Mouse (Mus musculus): ENCODE results near the gene Syce3. TPM values are rescaled to one million over a fixed set of nuclear protein-coding genes. Genes with fewer than 3 reads are reported as not detected.
A peak's percentile ranks its signal among the peaks of the same experiment; 100 is the strongest.

Syce3 gene
- polyA plus RNA-seq, 1 experiment from 2014 or later, result not detected

DNA sequence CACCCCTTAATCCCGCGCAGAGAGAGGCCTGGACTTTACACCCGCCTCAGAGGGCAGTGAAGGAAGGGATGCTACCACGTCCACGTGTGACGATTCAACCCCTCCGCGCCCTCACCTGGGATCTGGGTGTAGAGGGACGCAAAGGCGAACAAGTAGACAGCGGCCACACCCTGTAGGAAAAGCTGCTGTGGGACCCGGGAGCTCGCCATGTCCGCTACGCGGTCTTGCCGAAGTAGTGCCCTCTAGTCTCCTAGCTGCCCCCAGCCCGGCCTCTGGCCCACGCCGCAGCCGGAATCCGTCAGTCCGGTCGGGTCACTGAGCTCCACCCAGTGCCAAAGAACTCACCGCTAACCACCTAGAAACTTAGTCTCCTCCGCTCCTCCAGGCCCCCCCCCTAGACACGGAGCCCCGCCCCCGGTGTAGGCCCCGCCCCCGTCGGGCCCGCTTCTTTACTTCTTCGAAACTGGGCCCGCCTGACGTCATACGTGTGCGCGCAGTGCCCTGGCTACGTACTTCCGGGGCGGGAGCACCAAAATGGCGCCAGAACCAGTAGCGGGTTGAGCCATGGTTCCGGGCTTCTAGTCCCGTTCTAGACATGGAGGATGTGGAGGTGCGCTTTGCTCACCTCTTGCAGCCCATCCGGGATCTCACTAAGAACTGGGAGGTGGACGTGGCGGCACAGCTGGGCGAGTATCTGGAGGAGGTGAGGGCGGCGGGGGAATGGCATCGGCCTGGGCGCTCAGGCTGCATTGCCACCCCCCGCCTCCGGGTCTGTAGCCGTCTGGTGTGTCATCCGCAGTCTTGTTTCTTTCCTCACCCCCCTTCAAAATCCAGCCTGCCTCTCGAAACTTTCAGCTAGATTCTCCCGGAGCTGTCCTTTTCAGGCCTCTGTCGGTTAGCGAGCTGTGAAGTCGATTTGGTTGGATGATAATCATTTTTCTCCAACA is 54.8 kb downstream of the Syce3 start, which contains the start of the genes Lmf2 and Ncaph2:
Lmf2 (minus strand) TSS at position 419 of the 947 bp plus-strand sequence.
Ncaph2 (plus strand) TSS at position 479 of the 947 bp plus-strand sequence.
- Histone ChIP-seq H3K9me3 (replicated peaks) (no peaks in the 10 kb centered on the region), H3K27ac (replicated peaks) (peak within 1 kb of the TSS; percentile 94), H3K4me1 (peaks cover 26% of the 10 kb centered on the region), H3K36me3 (peaks cover 68% of the 10 kb centered on the region), H3K4me3 (peak within 1 kb of the TSS; percentile 88), H3K27me3 (ENCODE audit: low read depth, poor library complexity, severe bottlenecking) (no peaks in the 10 kb centered on the region)
- WGBS, result under 1% methylated on average over 64 of the region's 64 CpGs
- DNase-seq (ENCODE audit: low spot score), result peak; percentile 98

DNA sequence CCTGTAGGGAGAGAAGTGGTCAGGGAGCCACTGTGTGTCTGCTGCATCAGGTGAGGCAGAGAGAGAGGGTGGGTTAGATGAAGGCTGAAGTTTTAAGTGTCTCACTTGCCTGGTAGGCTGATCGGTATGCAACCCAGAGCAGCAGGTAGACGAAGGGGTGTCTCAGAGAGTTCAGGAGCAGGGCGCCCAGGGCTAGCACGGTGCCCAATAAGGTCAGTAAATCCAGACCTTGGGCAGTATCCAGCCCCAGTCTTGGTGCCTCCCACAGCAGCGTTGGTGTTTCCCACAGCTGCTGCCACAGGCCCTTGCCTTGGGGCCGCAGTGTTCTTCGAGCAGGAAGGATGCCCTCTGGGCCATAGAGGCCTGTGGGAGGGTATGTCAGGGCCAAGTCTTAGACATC is 55.8 kb downstream of the Syce3 start:
- WGBS, result 85% methylated on average over 7 of the region's 7 CpGs
- Histone ChIP-seq H3K9me3 (replicated peaks) (no peaks in the 10 kb centered on the region), H3K27me3 (ENCODE audit: low read depth, poor library complexity, severe bottlenecking) (no peaks in the 10 kb centered on the region), H3K4me3 (peak overlapping the region; percentile 88), H3K36me3 (peaks cover 68% of the 10 kb centered on the region), H3K4me1 (peaks cover 26% of the 10 kb centered on the region), H3K27ac (replicated peaks) (peak overlapping the region; percentile 94)
- DNase-seq (ENCODE audit: low spot score), result no peak

DNA sequence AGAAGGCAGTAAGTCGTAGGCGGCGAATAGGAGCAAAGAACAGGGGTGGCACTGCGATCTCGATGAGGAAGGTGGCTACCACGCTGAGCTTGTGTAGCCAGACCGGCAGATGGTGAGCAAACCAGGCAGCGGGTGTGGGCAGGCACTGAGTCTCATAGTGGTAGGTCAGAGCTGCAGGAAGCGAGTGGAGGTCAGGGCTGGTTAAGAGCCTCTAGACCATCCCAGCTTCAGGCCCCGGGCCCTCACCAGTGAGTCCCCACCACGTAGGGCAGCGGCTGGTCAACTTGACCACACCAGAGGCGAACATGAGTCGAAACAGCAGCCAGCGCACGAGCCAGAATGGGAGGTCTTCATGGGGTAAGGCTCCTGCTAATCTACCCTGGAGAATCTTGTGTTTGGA is 56.5 kb downstream of the Syce3 start:
- peaks cover 26% of the 10 kb centered on the region for H3K4me1 ChIP-seq
- DNase-seq (ENCODE audit: low spot score), result no peak
- H3K27ac ChIP-seq (replicated peaks), result no peak overlapping the region
- peaks cover 63% of the 10 kb centered on the region for H3K36me3 ChIP-seq
- H3K4me3 ChIP-seq, result peak overlapping the region; percentile 88
- WGBS, result 95% methylated on average over 16 of the region's 16 CpGs
- H3K9me3 ChIP-seq (replicated peaks), result no peaks in the 10 kb centered on the region
- no peaks in the 10 kb centered on the region for H3K27me3 ChIP-seq (ENCODE audit: low read depth, poor library complexity, severe bottlenecking)

DNA sequence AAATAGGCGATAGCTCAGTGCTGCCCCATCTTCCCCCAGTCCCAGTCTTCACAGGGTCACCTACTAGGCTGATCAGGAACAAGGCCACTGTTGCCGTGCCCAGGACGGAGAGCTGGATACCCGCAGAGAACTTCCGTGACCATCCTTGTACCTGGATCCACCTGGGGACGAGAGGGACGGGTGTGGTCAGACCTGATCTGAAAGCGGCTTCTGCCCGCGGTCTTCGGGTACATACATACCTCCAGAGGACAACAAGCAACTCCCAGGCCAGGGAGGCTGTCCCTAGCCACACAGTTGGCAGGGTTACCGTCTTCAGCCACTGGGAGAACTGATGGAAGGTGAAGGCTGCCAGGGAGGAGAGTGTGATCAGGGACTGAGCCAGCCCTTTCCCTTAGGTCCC is 57.5 kb downstream of the Syce3 start:
- Histone ChIP-seq H3K4me3 (no peak overlapping the region), H3K9me3 (replicated peaks) (no peaks in the 10 kb centered on the region), H3K36me3 (peaks cover 55% of the 10 kb centered on the region), H3K27ac (replicated peaks) (no peak overlapping the region), H3K4me1 (peaks cover 26% of the 10 kb centered on the region), H3K27me3 (ENCODE audit: low read depth, poor library complexity, severe bottlenecking) (no peaks in the 10 kb centered on the region)
- 97% methylated on average over 12 of the region's 12 CpGs for WGBS
- DNase-seq (ENCODE audit: low spot score), result no peak

DNA sequence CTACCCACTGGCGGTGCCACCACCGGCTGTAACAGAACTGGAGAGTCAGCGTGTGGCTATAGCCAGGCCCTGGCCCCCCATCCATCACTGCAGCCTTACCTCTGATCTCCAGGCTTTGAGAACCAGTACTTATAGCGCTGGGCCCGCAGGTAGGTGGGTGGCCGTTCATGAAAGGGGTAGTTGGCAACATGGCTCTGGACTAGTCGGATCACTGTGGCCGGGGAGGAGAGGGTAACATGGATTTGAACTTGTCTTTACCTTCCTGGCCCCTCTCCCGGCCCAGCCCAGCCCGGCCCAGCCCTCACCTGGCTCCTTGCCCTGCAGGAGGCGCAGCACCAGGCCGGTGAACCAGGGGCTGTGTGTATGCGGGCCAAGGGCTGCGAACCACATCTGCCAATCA is 58.2 kb downstream of the Syce3 start:
- Histone ChIP-seq H3K27ac (replicated peaks) (no peak overlapping the region), H3K9me3 (replicated peaks) (no peaks in the 10 kb centered on the region), H3K4me1 (peaks cover 22% of the 10 kb centered on the region), H3K36me3 (peaks cover 50% of the 10 kb centered on the region), H3K27me3 (ENCODE audit: low read depth, poor library complexity, severe bottlenecking) (no peaks in the 10 kb centered on the region), H3K4me3 (no peak overlapping the region)
- DNase-seq (ENCODE audit: low spot score), result no peak
- 94% methylated on average over 14 of the region's 14 CpGs for WGBS

DNA sequence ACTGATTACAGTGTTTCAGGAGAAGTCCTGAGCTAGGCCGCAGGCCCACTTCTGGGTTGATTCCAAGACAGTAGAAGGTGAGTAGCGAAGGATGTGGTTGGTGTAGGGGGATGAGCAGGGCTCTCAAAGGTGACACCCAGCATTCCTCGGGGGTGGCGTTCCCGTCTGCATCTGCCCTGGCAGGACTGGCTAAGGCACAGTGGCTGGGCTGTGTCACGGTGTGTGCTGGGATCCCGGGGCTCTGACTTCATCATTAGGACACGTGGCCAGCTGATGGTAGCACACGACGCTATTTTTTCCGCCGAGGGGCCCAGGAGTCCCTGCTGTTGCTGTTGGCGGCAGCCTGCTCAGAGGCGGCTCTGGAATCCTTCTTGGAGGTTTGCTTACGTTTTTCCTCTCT is 59.0 kb downstream of the Syce3 start:
- no peak for DNase-seq (ENCODE audit: low spot score)
- Histone ChIP-seq H3K4me3 (no peak overlapping the region), H3K4me1 (peaks cover 18% of the 10 kb centered on the region), H3K36me3 (peaks cover 50% of the 10 kb centered on the region), H3K9me3 (replicated peaks) (no peaks in the 10 kb centered on the region), H3K27ac (replicated peaks) (no peak overlapping the region), H3K27me3 (ENCODE audit: low read depth, poor library complexity, severe bottlenecking) (no peaks in the 10 kb centered on the region)
- WGBS, result 93% methylated on average over 15 of the region's 15 CpGs

DNA sequence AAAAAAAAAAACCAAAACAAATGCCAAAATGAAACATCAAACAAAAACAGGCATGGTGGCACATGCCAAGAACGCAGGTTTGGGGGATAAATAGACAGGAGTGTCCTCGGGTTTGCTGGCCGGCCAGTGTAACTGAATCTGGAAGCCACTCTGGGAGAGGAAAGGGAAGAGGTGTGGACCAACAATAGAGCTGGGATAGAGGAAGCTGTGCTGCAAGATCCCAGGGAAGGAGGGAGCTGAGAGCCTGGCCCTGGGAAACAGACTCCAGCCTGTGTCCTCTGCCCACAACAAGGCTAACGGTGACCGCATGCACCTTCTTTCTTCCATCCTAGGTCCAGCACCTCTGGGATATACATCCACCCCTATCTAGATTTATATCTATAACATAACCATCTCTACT is 59.9 kb downstream of the Syce3 start:
- 87% methylated on average over 5 of the region's 5 CpGs for WGBS
- H3K9me3 ChIP-seq (replicated peaks), result no peaks in the 10 kb centered on the region
- H3K4me1 ChIP-seq, result peaks cover 18% of the 10 kb centered on the region
- H3K36me3 ChIP-seq, result peaks cover 50% of the 10 kb centered on the region
- no peak overlapping the region for H3K27ac ChIP-seq (replicated peaks)
- DNase-seq (ENCODE audit: low spot score), result no peak
- no peaks in the 10 kb centered on the region for H3K27me3 ChIP-seq (ENCODE audit: low read depth, poor library complexity, severe bottlenecking)
- H3K4me3 ChIP-seq, result no peak overlapping the region

DNA sequence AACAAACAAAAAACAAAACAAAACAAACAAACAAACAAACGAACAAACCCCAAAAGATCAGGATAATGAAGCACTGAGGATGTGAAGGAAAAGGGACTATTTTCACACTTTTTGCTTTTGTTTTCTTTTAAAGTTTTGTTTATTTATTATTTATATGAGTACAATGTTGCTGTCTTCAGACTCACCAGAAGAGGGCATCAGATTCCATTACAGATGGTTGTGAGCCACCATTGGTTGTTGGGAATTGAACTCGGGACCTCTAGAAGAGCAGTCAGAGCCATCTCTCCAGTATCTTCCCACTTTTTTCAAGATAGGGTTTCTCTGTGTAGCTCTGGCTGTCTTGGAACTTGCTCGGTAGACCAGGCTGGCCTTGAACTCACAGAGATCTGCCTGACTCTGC is 67.0 kb downstream of the Syce3 start:
- H3K27me3 ChIP-seq (ENCODE audit: low read depth, poor library complexity, severe bottlenecking), result no peaks in the 10 kb centered on the region
- H3K4me1 ChIP-seq, result no peaks in the 10 kb centered on the region
- DNase-seq (ENCODE audit: low spot score), result no peak
- H3K36me3 ChIP-seq, result no peaks in the 10 kb centered on the region
- WGBS, result 79% methylated on average over 3 of the region's 3 CpGs
- H3K9me3 ChIP-seq (replicated peaks), result no peaks in the 10 kb centered on the region
- H3K4me3 ChIP-seq, result no peak overlapping the region
- H3K27ac ChIP-seq (replicated peaks), result no peak overlapping the region

DNA sequence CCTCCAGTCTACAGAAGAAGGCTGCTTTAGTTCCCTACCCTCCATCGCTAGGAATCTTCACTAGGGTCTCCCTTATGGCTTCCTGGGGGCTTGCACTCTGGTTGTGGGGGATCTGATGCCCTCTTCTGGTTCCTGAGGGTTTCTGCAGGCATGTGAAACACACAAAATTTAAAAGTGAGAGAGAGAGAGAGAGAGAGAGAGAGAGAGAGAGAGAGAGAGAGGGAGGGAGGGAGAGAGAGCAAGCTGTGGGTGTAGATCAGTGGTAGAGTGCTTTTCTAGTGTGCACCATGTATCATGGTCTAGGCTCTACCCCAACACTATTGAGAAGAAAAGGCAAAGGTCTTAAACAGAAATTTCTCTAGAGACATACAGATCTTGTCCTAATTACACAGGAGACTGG is 68.6 kb downstream of the Syce3 start:
- 55% methylated on average over 1 of the region's 1 CpGs for WGBS
- Histone ChIP-seq H3K4me3 (no peak overlapping the region), H3K36me3 (no peaks in the 10 kb centered on the region), H3K9me3 (replicated peaks) (no peaks in the 10 kb centered on the region), H3K27me3 (ENCODE audit: low read depth, poor library complexity, severe bottlenecking) (no peaks in the 10 kb centered on the region), H3K27ac (replicated peaks) (no peak overlapping the region), H3K4me1 (no peaks in the 10 kb centered on the region)
- no peak for DNase-seq (ENCODE audit: low spot score)

Other genes with a start within 250 kb of the Syce3 start
- gene Plxnb2, start 229.7 kb downstream of the Syce3 start, polyA plus RNA-seq (2016; fragmentation: Nextera tagmentation; extraction: Ambion mirVana), result 130 and 144 TPM in 2 replicates
- gene Dennd6b, start 214.0 kb downstream of the Syce3 start, polyA plus RNA-seq (2016; fragmentation: Nextera tagmentation; extraction: Ambion mirVana), result 27.7 and 37.3 TPM in 2 replicates
- gene Ppp6r2, start 198.9 kb downstream of the Syce3 start, polyA plus RNA-seq (2016; fragmentation: Nextera tagmentation; extraction: Ambion mirVana), result 25.4 and 41.8 TPM in 2 replicates
- gene Sbf1, start 95.2 kb downstream of the Syce3 start, polyA plus RNA-seq (2016; fragmentation: Nextera tagmentation; extraction: Ambion mirVana), result 78.3 and 93.5 TPM in 2 replicates
- gene Adm2, start 87.8 kb downstream of the Syce3 start, polyA plus RNA-seq (2016; fragmentation: Nextera tagmentation; extraction: Ambion mirVana), result 0.20 and 0.21 TPM in 2 replicates
- not detected in 2 replicates for gene Miox, start 76.1 kb downstream of the Syce3 start, polyA plus RNA-seq (2016; fragmentation: Nextera tagmentation; extraction: Ambion mirVana)
- gene Lmf2, start 54.8 kb downstream of the Syce3 start, polyA plus RNA-seq (2016; fragmentation: Nextera tagmentation; extraction: Ambion mirVana), result 53.7 and 56.2 TPM in 2 replicates
- 191 and 197 TPM in 2 replicates for gene Ncaph2, start 54.8 kb downstream of the Syce3 start, polyA plus RNA-seq (2016; fragmentation: Nextera tagmentation; extraction: Ambion mirVana)
- 6.4 and 7.1 TPM in 2 replicates for gene Sco2, start 36.7 kb downstream of the Syce3 start, polyA plus RNA-seq (2016; fragmentation: Nextera tagmentation; extraction: Ambion mirVana)
- 1.5 and 1.6 TPM in 2 replicates for gene Tymp, start 33.5 kb downstream of the Syce3 start, polyA plus RNA-seq (2016; fragmentation: Nextera tagmentation; extraction: Ambion mirVana)
- 0.11 and 0.99 TPM in 2 replicates for gene Odf3b, start 31.2 kb downstream of the Syce3 start, polyA plus RNA-seq (2016; fragmentation: Nextera tagmentation; extraction: Ambion mirVana)
- not detected in 2 replicates for gene Klhdc7b, start 25.6 kb downstream of the Syce3 start, polyA plus RNA-seq (2016; fragmentation: Nextera tagmentation; extraction: Ambion mirVana)
- 0.83 and 0.97 TPM in 2 replicates for gene Cpt1b, start 15.4 kb upstream of the Syce3 start, polyA plus RNA-seq (2016; fragmentation: Nextera tagmentation; extraction: Ambion mirVana)
- 4.7 and 5.4 TPM in 2 replicates for gene C730034F03Rik, start 19.1 kb upstream of the Syce3 start, polyA plus RNA-seq (2016; fragmentation: Nextera tagmentation; extraction: Ambion mirVana)
- 0.20 TPM in 1 of 2 replicates, not detected in the other for gene Gm44502, start 19.2 kb upstream of the Syce3 start, polyA plus RNA-seq (2016; fragmentation: Nextera tagmentation; extraction: Ambion mirVana)
- gene Chkb, start 19.4 kb upstream of the Syce3 start, polyA plus RNA-seq (2016; fragmentation: Nextera tagmentation; extraction: Ambion mirVana), result 44.1 and 53.4 TPM in 2 replicates
- gene Mapk8ip2, start 43.4 kb upstream of the Syce3 start, polyA plus RNA-seq (2016; fragmentation: Nextera tagmentation; extraction: Ambion mirVana), result 26.4 and 38.3 TPM in 2 replicates
- 13.5 and 14.0 TPM in 2 replicates for gene Arsa, start 66.9 kb upstream of the Syce3 start, polyA plus RNA-seq (2016; fragmentation: Nextera tagmentation; extraction: Ambion mirVana)
- 2.1 and 2.6 TPM in 2 replicates for gene Shank3, start 89.1 kb upstream of the Syce3 start, polyA plus RNA-seq (2016; fragmentation: Nextera tagmentation; extraction: Ambion mirVana)
- gene Acr, start 157.8 kb upstream of the Syce3 start, polyA plus RNA-seq (2016; fragmentation: Nextera tagmentation; extraction: Ambion mirVana), result 0.10 and 0.47 TPM in 2 replicates
- gene Rabl2, start 181.4 kb upstream of the Syce3 start, polyA plus RNA-seq (2016; fragmentation: Nextera tagmentation; extraction: Ambion mirVana), result 80.1 and 80.7 TPM in 2 replicates

All from midbrain, embryonic 10.5 days (tissue).